Mouse (Mus musculus) heart, adult 9 months (tissue): ENCODE measurements around the gene Adipor2.

Experiments used
- DNase-seq, 2 experiments: peaks; one replicate each; pipeline ENCODE4 v3.0.0; 2022; ENCODE audit warnings: low spot score in 2 of 2

Adipor2 gene

DNA sequence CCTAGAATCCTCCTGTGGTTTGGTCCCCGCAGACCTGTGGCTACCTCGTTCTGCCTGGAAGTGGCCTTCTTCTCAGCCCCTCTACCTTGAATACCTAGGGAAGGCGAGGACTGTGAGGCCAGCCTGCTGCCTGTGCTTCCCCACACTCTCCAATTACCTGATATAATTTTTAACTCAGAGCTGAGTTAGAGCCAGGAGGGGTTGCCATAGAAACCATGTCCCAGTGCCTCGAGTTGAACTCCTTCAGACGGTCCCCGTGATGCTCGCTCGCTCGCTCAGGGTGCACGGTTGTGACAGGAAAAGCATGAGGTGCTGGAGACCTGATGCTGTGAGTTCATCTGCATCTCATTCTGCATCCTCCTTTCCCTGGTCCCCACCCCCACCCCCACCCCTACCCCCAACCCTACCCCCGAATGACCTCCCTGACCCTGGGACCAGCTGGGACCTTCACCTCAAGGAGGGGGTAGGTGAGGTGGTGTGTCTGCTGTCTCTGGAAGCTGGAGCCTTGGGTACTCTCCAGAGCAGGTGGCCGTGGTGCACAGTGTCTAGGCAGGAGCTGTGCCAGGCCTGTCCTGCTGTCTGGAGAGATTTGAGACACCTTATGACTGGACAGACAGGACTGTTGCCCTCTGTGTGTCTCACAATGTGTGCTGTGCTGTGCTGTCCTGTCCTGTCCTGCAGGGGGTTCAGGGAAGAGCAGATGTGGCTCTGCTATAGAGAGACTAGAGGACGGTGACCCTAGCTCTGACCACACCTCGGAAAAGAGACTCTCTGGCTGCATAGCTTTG lies 103.7 kb downstream of the Adipor2 start:
- DNase-seq = no peak

DNA sequence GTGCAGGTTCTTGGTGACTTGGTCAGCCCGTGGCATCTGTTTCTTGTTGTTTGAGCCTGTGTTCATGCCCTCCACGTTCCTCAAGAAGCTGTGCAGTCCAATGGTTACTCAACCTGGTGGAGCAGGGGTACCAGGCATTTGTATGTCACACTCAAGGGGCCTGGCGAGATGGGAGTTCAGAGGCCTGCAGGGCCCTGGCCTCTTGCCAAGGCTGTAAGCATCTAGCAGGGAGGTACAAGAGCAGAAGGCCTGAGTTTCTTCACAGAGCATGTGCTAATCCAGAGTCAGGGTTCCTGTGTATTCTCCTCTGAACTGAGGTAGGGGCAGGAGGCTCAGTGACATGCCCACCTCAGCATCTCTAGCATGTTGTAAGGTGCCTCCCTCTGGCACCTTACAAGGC lies 104.4 kb downstream of the Adipor2 start:
- DNase-seq = no peak

DNA sequence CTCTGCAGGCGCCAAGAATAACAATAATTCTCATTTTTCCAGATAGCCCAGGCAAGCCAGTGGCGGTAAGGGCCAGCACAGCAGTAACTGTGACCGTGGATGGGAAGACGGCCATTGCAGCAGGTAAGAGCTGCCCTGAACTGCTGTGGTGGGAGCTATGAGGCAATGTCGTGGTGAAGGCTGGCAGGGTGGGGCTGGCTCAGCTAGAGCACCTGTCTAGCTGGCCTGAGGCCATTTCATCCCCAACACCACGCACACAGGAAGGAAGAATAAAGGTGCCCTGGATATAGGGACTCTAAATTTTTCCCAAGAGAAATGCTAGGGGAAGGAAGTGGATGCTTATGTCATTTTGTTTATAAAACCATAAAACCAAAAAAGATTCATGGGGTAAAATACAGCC lies 105.1 kb downstream of the Adipor2 start:
- no peak for DNase-seq

DNA sequence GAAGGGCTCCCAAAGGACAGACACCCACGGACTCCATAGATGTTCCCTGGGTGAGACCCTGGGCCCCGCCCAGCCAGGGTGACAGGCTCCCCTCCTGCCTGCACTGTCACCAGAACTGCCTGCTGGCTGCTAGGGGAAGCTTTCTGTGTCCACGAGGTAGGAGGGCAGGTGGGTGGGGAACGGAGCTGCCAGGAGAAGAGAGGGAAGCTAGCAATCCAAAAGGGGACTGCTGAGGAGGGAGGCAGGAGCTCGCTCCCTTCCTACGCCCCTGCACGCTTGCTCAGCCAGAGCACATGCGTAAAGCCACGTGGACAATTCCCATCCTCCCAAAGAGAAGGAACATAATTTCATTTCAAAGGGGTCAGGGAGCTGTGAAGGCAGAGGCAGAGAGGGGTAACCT lies 107.3 kb downstream of the Adipor2 start:
- no peak for DNase-seq

DNA sequence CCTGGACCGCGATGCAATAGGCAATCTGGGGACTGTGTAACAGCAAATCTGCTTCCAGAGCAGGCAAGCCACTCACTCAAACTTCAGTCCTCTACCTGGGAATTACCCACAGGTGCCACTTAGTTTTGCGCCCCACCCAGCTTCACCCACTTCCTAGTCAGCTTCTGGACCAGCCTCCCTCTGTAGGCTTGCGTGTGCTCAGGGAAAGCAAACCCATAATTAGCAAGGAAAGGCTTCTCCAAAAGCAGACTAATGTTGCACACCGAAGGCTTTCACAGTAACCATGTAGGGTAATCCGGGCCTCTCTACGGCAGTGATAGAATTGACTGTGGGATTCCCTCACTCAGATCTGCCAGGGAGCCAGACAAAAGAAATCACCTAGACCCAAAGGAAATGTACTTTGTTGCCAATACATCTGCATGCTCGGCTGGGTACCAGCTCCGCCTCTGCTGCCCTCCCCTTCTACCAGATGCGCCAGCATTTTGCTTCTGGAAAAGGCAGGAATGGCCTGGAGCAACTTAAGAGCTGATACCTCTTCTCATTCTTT lies 109.6 kb downstream of the Adipor2 start:
- no peak for DNase-seq

DNA sequence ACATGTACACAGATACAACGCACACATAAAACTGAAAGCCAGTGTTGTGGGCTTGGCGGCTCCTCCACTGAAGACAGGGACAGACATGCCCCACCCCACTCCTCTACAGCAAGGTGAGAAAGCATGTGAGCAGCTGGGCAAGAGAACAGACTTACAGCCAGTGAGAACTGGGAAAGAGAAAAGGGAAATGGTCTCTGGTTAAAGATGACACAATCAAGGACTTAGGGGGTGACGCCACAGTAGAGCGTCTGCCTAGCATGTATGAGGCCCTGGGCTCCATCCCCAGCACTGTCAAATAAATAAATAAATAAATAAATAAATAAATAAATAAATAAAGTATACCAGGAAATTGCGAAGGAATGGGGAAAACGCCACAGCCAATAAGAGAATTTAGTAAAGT lies 114.2 kb downstream of the Adipor2 start:
- DNase-seq = no peak
